Mouse (Mus musculus): Measurements from ENCODE around the gene Acsm5. TPM values are rescaled to one million over a fixed set of nuclear protein-coding genes. Genes with fewer than 3 reads are reported as not detected.

Gene Acsm5
- polyA plus RNA-seq, 1 experiment, result 0.05 TPM

- TF ChIP-seq GATA1 (IDR thresholded peaks at IDR 0.05; ENCODE audit: low read length), result no peak
These were observed 7.9 kb downstream of the Acsm5 start for GRCm38 (mm10) chr7:119527135-119527534.

- TF ChIP-seq GATA1 (IDR thresholded peaks at IDR 0.05; ENCODE audit: low read length), result no peak
These were observed 8.3 kb downstream of the Acsm5 start for GRCm38 (mm10) chr7:119527548-119527947.

- TF ChIP-seq GATA1 (IDR thresholded peaks at IDR 0.05; ENCODE audit: low read length), result no peak
These were observed 9.4 kb downstream of the Acsm5 start for GRCm38 (mm10) chr7:119528617-119529016.

GRCm38 (mm10) chr7:119532924-119533323 is 13.7 kb downstream of the Acsm5 start:
- no peak for TF ChIP-seq GATA1 (IDR thresholded peaks at IDR 0.05; ENCODE audit: low read length)

GRCm38 (mm10) chr7:119534389-119534788 is 15.1 kb downstream of the Acsm5 start:
- no peak for TF ChIP-seq GATA1 (IDR thresholded peaks at IDR 0.05; ENCODE audit: low read length)

GRCm38 (mm10) chr7:119542445-119542844 is 23.2 kb downstream of the Acsm5 start:
- no peak for TF ChIP-seq GATA1 (IDR thresholded peaks at IDR 0.05; ENCODE audit: low read length)

GRCm38 (mm10) chr7:119545572-119545971 is 26.3 kb downstream of the Acsm5 start:
- TF ChIP-seq GATA1 (IDR thresholded peaks at IDR 0.05; ENCODE audit: low read length), result no peak

- no peak for TF ChIP-seq GATA1 (IDR thresholded peaks at IDR 0.05; ENCODE audit: low read length)
These were observed 31.4 kb downstream of the Acsm5 start for GRCm38 (mm10) chr7:119550471-119551222.

GRCm38 (mm10) chr7:119554040-119554439 is 34.8 kb downstream of the Acsm5 start, which contains the start of gene Acsm2:
Gene Acsm2 (plus strand): TSS chr7:119554340.
- no peak for TF ChIP-seq GATA1 (IDR thresholded peaks at IDR 0.05; ENCODE audit: low read length)

- no peak for TF ChIP-seq GATA1 (IDR thresholded peaks at IDR 0.05; ENCODE audit: low read length)
These were observed 40.7 kb downstream of the Acsm5 start for GRCm38 (mm10) chr7:119559789-119560451.

- no peak for TF ChIP-seq GATA1 (IDR thresholded peaks at IDR 0.05; ENCODE audit: low read length)
These were observed 41.2 kb downstream of the Acsm5 start for GRCm38 (mm10) chr7:119560452-119560835.

- no peak for TF ChIP-seq GATA1 (IDR thresholded peaks at IDR 0.05; ENCODE audit: low read length)
These were observed 42.2 kb downstream of the Acsm5 start for GRCm38 (mm10) chr7:119561441-119561840.

GRCm38 (mm10) chr7:119594530-119595107 is 75.4 kb downstream of the Acsm5 start:
- TF ChIP-seq GATA1 (IDR thresholded peaks at IDR 0.05; ENCODE audit: low read length), result no peak

Other genes starting within 250 kb of the Acsm5 start
- gene Gp2, start 60.2 kb upstream of the Acsm5 start, polyA plus RNA-seq (2012), result not detected in 2 replicates
- gene Umod, start 40.2 kb upstream of the Acsm5 start, polyA plus RNA-seq (2012), result not detected in 2 replicates
- not detected in 2 replicates for gene Pdilt, start 4.0 kb downstream of the Acsm5 start, polyA plus RNA-seq (2012)
- gene Acsm2, start 34.9 kb downstream of the Acsm5 start, polyA plus RNA-seq (2012), result not detected in 2 replicates
- gene Acsm1, start 87.6 kb downstream of the Acsm5 start, polyA plus RNA-seq (2012), result not detected in 2 replicates
- not detected in 2 replicates for gene Acsm4, start 170.6 kb downstream of the Acsm5 start, polyA plus RNA-seq (2012)
- gene Thumpd1, start 201.3 kb downstream of the Acsm5 start, polyA plus RNA-seq (2012), result 72.7 and 84.7 TPM in 2 replicates
- not detected in 2 replicates for gene Acsm3, start 241.5 kb downstream of the Acsm5 start, polyA plus RNA-seq (2012)

Measured in G1E-ER4 (cell line).